Mouse (Mus musculus): Measurements from ENCODE around the gene Tmod4.
A peak's percentile ranks its signal among the peaks of the same experiment; 100 is the strongest.

Gene Tmod4

DNA sequence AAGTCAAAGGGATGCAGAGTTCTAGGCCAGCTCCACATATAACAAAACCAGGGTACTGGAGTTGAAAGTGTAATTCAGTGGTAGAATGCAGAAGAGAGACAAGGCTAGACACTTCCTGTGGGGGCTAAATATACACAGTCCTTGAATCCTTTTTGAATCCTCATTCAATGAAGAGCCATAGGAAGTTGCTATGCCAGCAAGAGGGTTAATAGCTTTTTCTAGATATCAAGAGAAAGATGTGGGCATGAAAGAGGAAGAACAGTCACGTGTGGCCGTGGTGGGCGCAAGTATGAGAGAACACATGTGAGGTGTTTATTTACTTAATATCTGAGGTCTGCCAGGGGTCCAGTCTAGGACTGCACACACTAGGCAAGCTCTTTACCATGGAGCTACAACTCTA lies 12.1 kb downstream of the Tmod4 start:
- DNase-seq (ENCODE audit: low read depth, low spot score): no peak

GRCm38 (mm10) chr3:95139586-95140288 lies 15.5 kb downstream of the Tmod4 start:
- no peak for DNase-seq (ENCODE audit: low read depth, low spot score)

GRCm38 (mm10) chr3:95140289-95140595 lies 16.0 kb downstream of the Tmod4 start:
- DNase-seq (ENCODE audit: low read depth, low spot score): no peak

DNA sequence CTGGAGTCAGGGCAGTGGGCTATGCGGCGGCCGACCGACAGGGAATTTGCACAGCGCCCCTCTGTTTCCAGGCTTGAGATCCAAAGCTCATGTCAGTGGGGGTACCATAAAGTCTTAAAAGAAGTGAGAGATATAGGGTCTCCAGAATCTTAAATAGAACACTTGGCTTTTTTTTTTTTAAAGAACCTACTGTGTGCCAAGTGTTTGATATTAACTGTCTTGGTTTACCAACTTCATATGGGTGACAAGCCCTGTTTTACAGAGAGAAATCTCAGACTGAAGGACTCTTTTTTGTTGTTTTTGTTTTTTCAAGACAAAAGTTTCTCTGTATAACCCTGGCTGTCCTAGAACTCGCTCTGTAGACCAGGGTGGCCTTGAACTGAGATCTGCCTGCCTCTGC lies 16.5 kb downstream of the Tmod4 start:
- no peak for DNase-seq (ENCODE audit: low read depth, low spot score)

DNA sequence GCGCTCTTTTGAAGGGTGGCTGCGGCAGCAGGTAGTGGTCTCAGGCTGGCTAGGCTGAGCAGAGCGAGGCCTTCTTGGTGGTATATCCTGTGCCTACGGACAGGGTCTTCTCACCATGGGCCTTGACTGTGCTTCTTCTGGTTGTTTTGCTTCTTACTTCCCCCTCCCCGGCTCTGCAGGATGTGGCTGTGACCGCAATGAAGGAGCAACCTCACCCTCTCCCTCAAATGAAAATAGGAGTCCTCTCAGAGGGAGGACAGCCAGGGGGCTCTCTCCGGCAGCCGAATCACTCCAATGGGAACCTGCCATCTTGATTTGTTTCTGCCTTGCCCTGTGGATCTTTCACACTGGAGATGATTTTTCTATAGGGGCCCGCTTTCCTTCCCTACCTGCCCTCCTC lies 17.2 kb downstream of the Tmod4 start:
- no peak for DNase-seq (ENCODE audit: low read depth, low spot score)

DNA sequence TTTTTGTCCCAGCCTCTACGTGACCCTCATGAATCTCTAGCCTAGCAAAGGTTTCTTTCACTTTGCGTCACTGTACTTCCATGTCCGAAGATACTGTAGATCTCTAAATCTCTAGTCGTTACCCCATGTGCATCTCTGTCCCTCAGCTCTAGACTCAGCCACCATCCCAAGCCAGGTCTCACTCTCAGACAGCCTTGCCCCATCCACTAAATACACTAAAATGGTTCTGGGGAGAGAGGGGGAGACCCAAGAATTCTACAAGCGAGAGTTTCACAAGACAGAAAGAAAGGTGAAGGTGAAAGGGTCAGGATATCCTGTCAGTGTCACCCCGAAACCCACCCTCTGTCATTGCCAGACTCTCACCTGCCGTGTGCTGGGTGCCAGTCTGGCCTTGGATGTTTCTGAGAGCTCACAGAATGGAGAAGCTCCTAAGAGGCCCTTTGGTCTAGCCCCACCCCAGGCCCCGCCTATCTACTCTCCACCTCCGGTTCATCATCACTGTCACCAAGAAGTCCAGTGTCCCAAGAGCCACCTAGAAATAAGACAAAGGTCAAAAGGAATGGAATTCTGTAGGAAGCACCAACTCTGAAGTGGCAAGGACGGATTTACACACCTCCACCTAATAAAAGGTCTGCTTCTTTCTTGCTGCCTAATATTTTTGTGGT lies 17.8 kb downstream of the Tmod4 start, which contains the start of gene Tnfaip8l2:
Gene Tnfaip8l2, minus strand, starts transcription at position 409 of the 665 bp plus-strand sequence.
- no peak for DNase-seq (ENCODE audit: low read depth, low spot score)

- DNase-seq (ENCODE audit: low read depth, low spot score): peak; percentile 66
Measured at GRCm38 (mm10) chr3:95142617-95143011, 18.3 kb downstream of the Tmod4 start.

GRCm38 (mm10) chr3:95147924-95148323 lies 23.6 kb downstream of the Tmod4 start:
- no peak for DNase-seq (ENCODE audit: low read depth, low spot score)

GRCm38 (mm10) chr3:95153874-95154273 lies 29.6 kb downstream of the Tmod4 start:
- DNase-seq (ENCODE audit: low read depth, low spot score): no peak

DNA sequence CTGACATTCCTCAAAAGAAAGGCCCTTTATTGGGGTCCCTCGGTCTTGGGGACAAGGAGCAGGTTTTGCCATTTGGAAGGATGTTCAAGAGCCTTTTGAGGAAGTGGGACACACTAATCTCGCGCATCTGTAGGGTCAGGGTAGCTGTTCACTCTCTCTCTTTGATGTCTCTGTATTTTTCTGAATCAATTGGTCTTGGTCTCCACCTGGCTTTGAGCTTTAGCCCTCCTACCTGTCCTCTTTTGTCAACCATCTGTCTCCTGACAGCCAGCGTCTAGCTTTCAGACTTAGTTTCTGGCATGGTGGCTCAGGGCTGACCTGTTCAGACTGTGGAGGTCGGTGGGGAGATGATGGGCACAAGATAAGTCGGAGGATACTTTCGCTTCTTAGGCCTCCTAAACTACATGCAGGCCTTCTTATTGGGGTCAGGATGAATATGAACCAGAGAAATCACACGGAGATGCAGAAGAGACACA lies 35.3 kb downstream of the Tmod4 start:
- no peak for DNase-seq (ENCODE audit: low read depth, low spot score)

GRCm38 (mm10) chr3:95159987-95160963 lies 36.0 kb downstream of the Tmod4 start, which contains the start of gene Sema6c:
Gene Sema6c (plus strand): TSS chr3:95160457.
- DNase-seq (ENCODE audit: low read depth, low spot score): peak; percentile 80

DNA sequence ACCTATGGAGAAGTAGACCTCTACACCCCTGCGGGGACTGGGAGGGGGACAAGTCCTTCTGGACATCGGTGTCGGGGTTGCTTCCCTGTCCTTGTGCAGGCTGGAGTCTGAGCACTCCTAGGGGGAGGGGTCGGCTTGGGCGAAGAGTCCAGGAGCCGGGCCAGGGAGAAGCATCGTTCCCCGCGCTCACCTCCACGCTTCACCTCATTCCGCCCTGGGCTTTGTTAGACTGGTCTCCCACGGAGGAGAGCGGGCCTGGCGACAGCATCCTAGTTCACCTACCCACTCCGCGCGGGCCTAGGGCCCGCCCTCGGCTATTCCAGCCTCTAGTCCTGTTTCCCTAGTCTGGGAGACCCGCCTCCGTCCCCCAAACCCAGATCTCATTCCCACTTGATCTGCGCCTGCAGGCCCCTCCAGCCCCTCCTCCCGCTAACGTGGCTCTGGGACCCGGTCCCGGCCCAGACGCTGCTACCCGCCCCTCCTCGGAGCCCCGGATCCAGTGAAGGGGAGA lies 36.8 kb downstream of the Tmod4 start:
- DNase-seq (ENCODE audit: low read depth, low spot score): no peak

GRCm38 (mm10) chr3:95161618-95162344 lies 37.5 kb downstream of the Tmod4 start:
- DNase-seq (ENCODE audit: low read depth, low spot score): no peak

- no peak for DNase-seq (ENCODE audit: low read depth, low spot score)
Measured at GRCm38 (mm10) chr3:95162345-95162628, 38.0 kb downstream of the Tmod4 start.

- no peak for DNase-seq (ENCODE audit: low read depth, low spot score)
Measured at GRCm38 (mm10) chr3:95163419-95164255, 39.4 kb downstream of the Tmod4 start.

DNA sequence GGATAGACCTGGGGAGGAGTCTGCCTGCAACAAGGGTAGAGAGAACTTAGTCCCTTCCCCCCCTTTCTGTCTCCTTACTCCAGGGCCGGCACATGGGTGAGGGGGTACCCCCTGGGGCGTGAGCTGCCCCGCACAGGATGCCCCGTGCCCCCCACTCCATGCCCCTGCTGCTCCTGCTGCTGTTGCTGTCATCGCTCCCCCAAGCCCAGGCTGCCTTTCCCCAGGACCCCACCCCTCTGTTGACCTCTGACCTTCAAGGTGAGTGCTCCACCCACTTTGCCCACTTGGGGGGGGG lies 39.9 kb downstream of the Tmod4 start:
- DNase-seq (ENCODE audit: low read depth, low spot score): no peak

- DNase-seq (ENCODE audit: low read depth, low spot score): no peak
Measured at GRCm38 (mm10) chr3:95164840-95165239, 40.6 kb downstream of the Tmod4 start.

- no peak for DNase-seq (ENCODE audit: low read depth, low spot score)
Measured at GRCm38 (mm10) chr3:95169996-95170395, 45.7 kb downstream of the Tmod4 start.

DNA sequence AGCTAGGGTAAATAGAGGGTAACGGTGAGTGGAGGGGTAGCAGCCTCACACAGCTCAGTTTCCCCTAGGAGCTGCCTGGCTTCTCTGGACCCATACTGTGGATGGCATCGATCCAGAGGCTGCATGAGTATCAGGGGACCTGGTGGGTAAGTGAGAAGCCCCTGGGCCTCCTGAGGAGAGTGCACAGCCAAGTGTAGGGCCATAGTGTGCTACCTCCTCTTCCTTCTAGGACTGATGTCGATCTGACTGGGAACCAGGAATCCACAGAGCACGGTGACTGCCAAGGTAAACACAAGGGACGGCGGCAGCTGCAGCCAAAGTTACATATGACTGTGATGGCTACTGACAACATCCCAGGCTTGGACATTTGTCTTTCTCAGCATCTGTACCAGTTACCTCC lies 46.8 kb downstream of the Tmod4 start:
- no peak for DNase-seq (ENCODE audit: low read depth, low spot score)

DNA sequence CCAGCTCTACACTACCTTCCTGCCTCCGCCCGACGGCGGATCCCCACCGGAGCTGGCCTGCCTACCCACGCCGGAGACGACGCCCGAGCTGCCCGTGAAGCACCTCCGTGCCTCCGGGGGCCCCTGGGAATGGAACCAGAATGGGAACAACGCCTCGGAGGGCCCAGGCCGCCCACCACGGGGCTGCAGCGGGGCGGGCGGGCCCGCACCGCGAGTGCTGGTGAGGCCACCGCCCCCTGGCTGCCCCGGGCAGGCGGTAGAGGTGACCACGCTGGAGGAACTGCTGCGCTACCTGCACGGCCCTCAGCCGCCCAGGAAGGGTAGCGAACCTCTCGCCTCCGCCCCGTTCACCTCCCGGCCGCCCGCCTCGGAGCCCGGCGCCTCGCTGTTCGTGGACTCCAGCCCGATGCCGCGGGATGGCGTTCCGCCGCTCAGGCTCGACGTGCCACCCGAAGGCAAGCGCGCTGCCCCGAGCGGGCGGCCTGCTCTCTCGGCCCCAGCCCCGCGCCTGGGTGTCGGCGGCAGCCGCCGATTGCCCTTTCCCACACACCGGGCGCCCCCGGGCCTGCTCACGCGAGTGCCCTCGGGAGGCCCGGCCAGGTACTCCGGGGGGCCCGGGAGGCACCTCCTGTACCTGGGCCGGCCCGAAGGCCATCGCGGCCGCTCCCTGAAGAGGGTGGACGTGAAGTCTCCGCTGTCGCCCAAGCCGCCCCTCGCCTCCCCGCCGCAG lies 48.4 kb downstream of the Tmod4 start:
- DNase-seq (ENCODE audit: low read depth, low spot score): no peak

Measured in embryo, embryonic 11.5 days (tissue).